Mouse (Mus musculus) G1E (cell line): Measurements from ENCODE around the gene Trabd. TPM values are rescaled to one million over a fixed set of nuclear protein-coding genes. Genes with fewer than 3 reads are reported as not detected.

Source experiments
- ATAC-seq: 2 replicates; pipeline ENCODE4 v1.8.0; 2016; ENCODE audit warnings: mild to moderate bottlenecking; ENCODE audit not compliant: insufficient number of reproducible peaks, poor library complexity, low FRiP score, severe bottlenecking; ENCODE audit errors: extremely low read depth
- DNase-seq: peaks from one replicate; pipeline ENCODE4 v3.0.0; 2012; ENCODE audit warnings: low spot score
- H3K27me3 ChIP-seq: 2 replicates; pipeline ENCODE4 v1.6.1; 2012; ENCODE audit warnings: mild to moderate bottlenecking, low read length, inconsistent platforms; ENCODE audit not compliant: insufficient read depth
- H3K36me3 ChIP-seq: replicated peaks from 2 replicates; pipeline ENCODE3; 2012; ENCODE audit warnings: mild to moderate bottlenecking, inconsistent platforms
- H3K4me1 ChIP-seq: 2 replicates; pipeline ENCODE4 v1.6.1; 2012; ENCODE audit warnings: low read depth, low read length, inconsistent platforms, mixed read lengths; ENCODE audit not compliant: insufficient read depth
- H3K4me3 ChIP-seq: 2 replicates; pipeline ENCODE4 v1.5.1; 2012; ENCODE audit warnings: low read depth, mild to moderate bottlenecking, inconsistent platforms, low read length, moderate library complexity, mixed read lengths
- H3K9me3 ChIP-seq: replicated peaks from 2 replicates; pipeline ENCODE4 v1.6.1; 2012; ENCODE audit warnings: inconsistent platforms
- CTCF ChIP-seq: IDR thresholded peaks from 2 replicates; pipeline ENCODE4 v1.5.1; 2012; ENCODE audit warnings: low read depth, low read length, inconsistent platforms, mixed read lengths
- GATA1 ChIP-seq: IDR thresholded peaks from 2 replicates; pipeline ENCODE4 v1.6.1; 2012; ENCODE audit warnings: borderline replicate concordance, low read length, inconsistent platforms, mixed read lengths
- GATA2 ChIP-seq: IDR thresholded peaks from 2 replicates; pipeline ENCODE4 v1.6.1; 2012; ENCODE audit warnings: low read depth, low read length, inconsistent platforms, borderline replicate concordance
- POLR2AphosphoS5 ChIP-seq: IDR thresholded peaks from 2 replicates; pipeline ENCODE4 v1.6.1; 2012; ENCODE audit warnings: low read depth, low read length, inconsistent platforms; ENCODE audit not compliant: insufficient replicate concordance
- TAL1 ChIP-seq: conservative IDR thresholded peaks from 2 replicates; pipeline ENCODE4 v1.6.1; 2012; ENCODE audit warnings: low read depth, low read length, inconsistent platforms, mixed read lengths
- polyA plus RNA-seq: library from polyadenylated mRNA; stranded (reverse); fragments of >175 nt; gene quantifications from 2 replicates; pipeline ENCODE4 v1.2.3, GENCODE M21; 2012
- total RNA-seq, 2 experiments: library from RNA; stranded (forward) in 1 of 2; stranded (reverse) in 1 of 2; fragments of 200-1000 nt in 1 of 2; fragments of >200 nt in 1 of 2; fragmentation: Nextera tagmentation in 1 of 2; gene quantifications; 2 replicates each; pipeline ENCODE4 v1.2.3; 2014 to 2017

Trabd gene
- total and polyA plus RNA-seq, 3 experiments, result 22.1 to 60.3 (median 27.6) TPM

DNA sequence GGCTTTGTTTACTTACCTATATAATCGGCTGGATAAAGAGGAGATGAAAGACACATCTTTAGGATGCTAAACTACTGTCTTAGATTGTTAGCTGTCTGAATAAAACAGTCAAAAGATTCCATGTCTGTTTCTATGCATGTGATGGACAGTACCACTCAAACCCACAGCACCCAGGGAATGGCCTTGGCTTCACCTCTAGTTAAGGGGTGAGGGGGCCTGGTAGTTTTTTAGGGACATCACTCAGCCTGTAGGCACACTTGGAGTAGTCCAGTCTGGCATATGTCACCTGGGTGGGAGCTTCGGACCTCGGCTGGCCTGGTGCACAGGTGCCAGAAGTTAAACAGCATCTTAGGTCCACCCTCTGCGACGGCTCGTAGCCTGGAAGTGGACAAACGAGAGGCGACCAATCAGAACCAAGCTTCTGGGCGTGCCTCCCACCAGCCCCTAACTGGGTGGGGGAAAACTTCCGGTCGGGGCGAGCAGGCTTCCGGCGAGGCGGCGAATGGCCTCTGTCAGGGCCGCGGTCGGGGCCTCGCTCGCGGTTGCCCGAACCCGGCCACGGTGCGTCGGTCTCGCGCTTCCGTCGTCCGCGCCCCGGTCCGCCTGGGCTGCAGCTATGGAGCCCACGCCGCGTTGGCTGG lies 13.8 kb downstream of the Trabd start, which contains the start of gene Selenoo:
Gene Selenoo, plus strand, starts transcription at position 478 of the 641 bp plus-strand sequence.
- TF ChIP-seq GATA1 (no peak), TAL1 (no peak), POLR2AphosphoS5 (no peak), CTCF (no peak), GATA2 (no peak)
- DNase-seq (peak; percentile 100), ATAC-seq (peak; percentile 97)
- Histone ChIP-seq H3K9me3 (no peaks in the 10 kb centered on the region), H3K27me3 (no peaks in the 10 kb centered on the region), H3K36me3 (peaks cover 75% of the 10 kb centered on the region), H3K4me3 (peak within 1 kb of the TSS; percentile 98), H3K4me1 (peaks cover 28% of the 10 kb centered on the region)

- Histone ChIP-seq H3K4me1 (peaks cover 24% of the 10 kb centered on the region), H3K36me3 (peaks cover 75% of the 10 kb centered on the region), H3K4me3 (peak overlapping the region; percentile 98), H3K27me3 (no peaks in the 10 kb centered on the region), H3K9me3 (no peaks in the 10 kb centered on the region)
- no peak for ATAC-seq
- no peak for DNase-seq
- no peak for TF ChIP-seq CTCF
- TF ChIP-seq TAL1, result no peak
- TF ChIP-seq GATA2, result no peak
- no peak for TF ChIP-seq GATA1
- TF ChIP-seq POLR2AphosphoS5, result no peak
Observed at GRCm38 (mm10) chr15:89089248-89090051, 14.5 kb downstream of the Trabd start.

- ATAC-seq, result no peak
- H3K27me3 ChIP-seq, result no peaks in the 10 kb centered on the region
- peaks cover 24% of the 10 kb centered on the region for H3K4me1 ChIP-seq
- peaks cover 75% of the 10 kb centered on the region for H3K36me3 ChIP-seq
- no peaks in the 10 kb centered on the region for H3K9me3 ChIP-seq
- TF ChIP-seq GATA2 (no peak), POLR2AphosphoS5 (no peak), TAL1 (no peak)
- H3K4me3 ChIP-seq, result no peak overlapping the region
- no peak for DNase-seq
Observed at GRCm38 (mm10) chr15:89090662-89091061, 15.7 kb downstream of the Trabd start.

DNA sequence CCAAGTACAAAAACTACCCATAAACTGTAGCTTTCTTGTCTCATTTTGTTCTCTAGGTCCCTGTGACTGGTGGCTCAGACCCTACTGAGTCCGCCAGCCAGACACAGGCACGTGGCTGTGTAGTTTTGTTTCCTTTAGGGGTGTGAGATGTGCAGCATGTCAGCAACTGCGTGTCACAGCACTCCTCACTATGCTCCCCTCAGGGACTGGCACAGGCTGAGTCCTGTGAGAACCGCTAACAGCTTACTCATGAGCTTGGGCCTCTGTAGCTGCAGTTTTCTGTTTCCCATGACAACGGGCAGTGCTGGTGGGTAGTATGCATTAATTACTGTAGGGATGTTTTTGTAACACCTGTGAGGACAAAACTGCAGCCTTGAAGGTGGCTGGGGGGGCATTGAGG lies 17.3 kb downstream of the Trabd start:
- peaks cover 24% of the 10 kb centered on the region for H3K4me1 ChIP-seq
- peaks cover 75% of the 10 kb centered on the region for H3K36me3 ChIP-seq
- no peaks in the 10 kb centered on the region for H3K9me3 ChIP-seq
- no peaks in the 10 kb centered on the region for H3K27me3 ChIP-seq
- no peak for ATAC-seq
- H3K4me3 ChIP-seq, result no peak overlapping the region
- DNase-seq, result no peak
- TF ChIP-seq TAL1 (no peak), GATA2 (no peak), POLR2AphosphoS5 (no peak), CTCF (no peak), GATA1 (no peak)

GRCm38 (mm10) chr15:89097450-89097849 lies 22.5 kb downstream of the Trabd start:
- Histone ChIP-seq H3K4me3 (no peak overlapping the region), H3K9me3 (no peaks in the 10 kb centered on the region), H3K4me1 (peaks cover 7% of the 10 kb centered on the region; the same call in 1 of the 2 replicates), H3K27me3 (no peaks in the 10 kb centered on the region), H3K36me3 (peaks cover 100% of the 10 kb centered on the region)
- no peak for ATAC-seq
- DNase-seq, result no peak
- TF ChIP-seq POLR2AphosphoS5, result no peak
- TF ChIP-seq CTCF, result no peak
- no peak for TF ChIP-seq GATA2
- no peak for TF ChIP-seq GATA1
- no peak for TF ChIP-seq TAL1

- H3K9me3 ChIP-seq, result no peaks in the 10 kb centered on the region
- peaks cover 7% of the 10 kb centered on the region; the same call in 1 of the 2 replicates for H3K4me1 ChIP-seq
- peaks cover 100% of the 10 kb centered on the region for H3K36me3 ChIP-seq
- H3K27me3 ChIP-seq, result no peaks in the 10 kb centered on the region
- TF ChIP-seq TAL1 (no peak), POLR2AphosphoS5 (no peak), GATA1 (no peak), CTCF (no peak), GATA2 (no peak)
- no peak for ATAC-seq
- no peak for DNase-seq
- no peak overlapping the region; the same call in 1 of the 2 replicates for H3K4me3 ChIP-seq
Observed at GRCm38 (mm10) chr15:89098616-89099015, 23.7 kb downstream of the Trabd start.
